Mouse (Mus musculus): ENCODE results near the gene Yrdc. TPM values are rescaled to one million over a fixed set of nuclear protein-coding genes. Genes with fewer than 3 reads are reported as not detected.

Gene Yrdc
- polyA plus RNA-seq, 1 experiment = 78.9 TPM

- no peak for TF ChIP-seq USF1 (IDR thresholded peaks at IDR 0.05; ENCODE audit: low read depth)
- TF ChIP-seq CTCF (IDR thresholded peaks at IDR 0.05; ENCODE audit: control insufficient read depth, insufficient read depth, insufficient read length) = no peak
- TF ChIP-seq MYOD1 (IDR thresholded peaks at IDR 0.05; ENCODE audit: control insufficient read depth, insufficient read length, low read depth) = no peak
- no peak for TF ChIP-seq MYOG (IDR thresholded peaks at IDR 0.05; ENCODE audit: control insufficient read depth, extremely low read depth, insufficient read length)
- no peak for TF ChIP-seq CEBPB (IDR thresholded peaks at IDR 0.05; ENCODE audit: low read depth)
- no peak for TF ChIP-seq FOSL1 (IDR thresholded peaks at IDR 0.05; ENCODE audit: insufficient read depth, low read length, poor library complexity, severe bottlenecking)
- no peak for TF ChIP-seq MAX (IDR thresholded peaks at IDR 0.05)
- Histone ChIP-seq H3K36me3 (ENCODE audit: control insufficient read depth, insufficient read depth) (peaks cover 34% of the 10 kb centered on the region), H3K27me3 (ENCODE audit: control insufficient read depth, insufficient read depth, insufficient read length) (no peaks in the 10 kb centered on the region), H3K79me3 (ENCODE audit: low read depth) (no peaks in the 10 kb centered on the region), H3K4me3 (ENCODE audit: insufficient read depth, poor library complexity, severe bottlenecking) (no peak overlapping the region), H3K79me2 (ENCODE audit: control insufficient read depth, insufficient read depth) (no peaks in the 10 kb centered on the region), H3ac (ENCODE audit: control insufficient read depth, insufficient read length, low read depth) (no peak overlapping the region)
Measured at GRCm38 (mm10) chr4:124838035-124838700, 12.3 kb upstream of the Yrdc start.

- no peaks in the 10 kb centered on the region for H3K79me3 ChIP-seq (ENCODE audit: low read depth)
- H3K4me3 ChIP-seq (ENCODE audit: insufficient read depth, poor library complexity, severe bottlenecking) = no peak overlapping the region
- H3K27me3 ChIP-seq (ENCODE audit: control insufficient read depth, insufficient read depth, insufficient read length) = no peaks in the 10 kb centered on the region
- H3K79me2 ChIP-seq (ENCODE audit: control insufficient read depth, insufficient read depth) = no peaks in the 10 kb centered on the region
- no peak for TF ChIP-seq MAX (IDR thresholded peaks at IDR 0.05)
- H3ac ChIP-seq (ENCODE audit: control insufficient read depth, insufficient read length, low read depth) = no peak overlapping the region
- H3K36me3 ChIP-seq (ENCODE audit: control insufficient read depth, insufficient read depth) = peaks cover 28% of the 10 kb centered on the region
Measured at GRCm38 (mm10) chr4:124840998-124841397, 9.5 kb upstream of the Yrdc start.

DNA sequence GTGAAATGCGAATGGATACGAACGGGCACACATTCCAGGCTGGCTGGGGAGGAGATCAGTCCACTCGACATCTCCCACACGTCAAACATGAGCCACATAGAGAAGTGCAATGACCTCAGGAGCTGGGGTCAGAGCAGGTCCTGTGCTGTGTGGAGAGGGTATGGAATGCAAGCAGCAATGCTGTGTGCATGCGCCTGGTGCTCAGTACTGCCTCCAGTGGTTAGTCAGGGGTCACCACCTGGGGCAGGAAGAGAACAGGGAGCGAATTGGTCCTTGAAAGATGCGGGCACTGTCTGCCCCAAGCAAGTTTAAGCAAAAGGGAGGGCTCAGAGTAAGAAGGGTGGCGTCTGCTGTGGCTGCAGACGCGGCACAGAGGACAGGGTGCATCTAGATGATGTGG is 7.0 kb upstream of the Yrdc start:
- Histone ChIP-seq H3K27me3 (ENCODE audit: control insufficient read depth, insufficient read depth, insufficient read length) (no peaks in the 10 kb centered on the region), H3K36me3 (ENCODE audit: control insufficient read depth, insufficient read depth) (peaks cover 19% of the 10 kb centered on the region), H3K79me2 (ENCODE audit: control insufficient read depth, insufficient read depth) (peaks cover 2% of the 10 kb centered on the region), H3K79me3 (ENCODE audit: low read depth) (no peaks in the 10 kb centered on the region), H3K4me3 (ENCODE audit: insufficient read depth, poor library complexity, severe bottlenecking) (no peak overlapping the region), H3ac (ENCODE audit: control insufficient read depth, insufficient read length, low read depth) (no peak overlapping the region)
- no peak for TF ChIP-seq MYOD1 (IDR thresholded peaks at IDR 0.05; ENCODE audit: control insufficient read depth, insufficient read length, low read depth)
- TF ChIP-seq CTCF (IDR thresholded peaks at IDR 0.05; ENCODE audit: control insufficient read depth, insufficient read depth, insufficient read length) = peak; percentile 58

DNA sequence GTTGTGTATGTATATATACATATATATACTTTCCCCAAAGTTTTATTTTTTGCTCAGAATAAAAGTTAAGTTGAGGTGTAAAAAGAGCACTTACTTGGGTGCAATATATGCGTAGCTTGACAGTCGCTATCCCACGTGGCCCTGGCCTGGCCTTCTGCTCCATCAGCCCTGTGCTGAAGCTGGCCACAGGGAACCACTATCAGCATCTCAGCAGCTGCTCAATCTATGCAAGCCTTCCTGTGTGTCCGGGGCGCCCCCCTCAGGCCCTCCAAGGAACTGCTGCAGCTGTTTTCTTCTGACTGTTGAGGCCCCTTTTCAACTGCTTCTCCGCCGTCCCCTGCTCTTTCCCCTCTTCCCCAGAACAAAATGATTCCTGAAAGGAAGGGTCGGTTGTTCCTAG is 2.9 kb upstream of the Yrdc start:
- H3ac ChIP-seq (ENCODE audit: control insufficient read depth, insufficient read length, low read depth) = no peak overlapping the region
- H3K79me2 ChIP-seq (ENCODE audit: control insufficient read depth, insufficient read depth) = peaks cover 36% of the 10 kb centered on the region
- no peak for TF ChIP-seq MYOG (IDR thresholded peaks at IDR 0.05; ENCODE audit: control insufficient read depth, extremely low read depth, insufficient read length)
- TF ChIP-seq USF1 (IDR thresholded peaks at IDR 0.05; ENCODE audit: low read depth) = no peak
- TF ChIP-seq CTCF (IDR thresholded peaks at IDR 0.05; ENCODE audit: control insufficient read depth, insufficient read depth, insufficient read length) = peak; percentile 87
- peak; percentile 4 for TF ChIP-seq MYOD1 (IDR thresholded peaks at IDR 0.05; ENCODE audit: control insufficient read depth, insufficient read length, low read depth)
- TF ChIP-seq MAX (IDR thresholded peaks at IDR 0.05) = peak; percentile 35
- TF ChIP-seq FOSL1 (IDR thresholded peaks at IDR 0.05; ENCODE audit: insufficient read depth, low read length, poor library complexity, severe bottlenecking) = no peak
- TF ChIP-seq CEBPB (IDR thresholded peaks at IDR 0.05; ENCODE audit: low read depth) = no peak
- H3K27me3 ChIP-seq (ENCODE audit: control insufficient read depth, insufficient read depth, insufficient read length) = no peaks in the 10 kb centered on the region
- peaks cover 11% of the 10 kb centered on the region for H3K36me3 ChIP-seq (ENCODE audit: control insufficient read depth, insufficient read depth)
- no peak overlapping the region for H3K4me3 ChIP-seq (ENCODE audit: insufficient read depth, poor library complexity, severe bottlenecking)
- H3K79me3 ChIP-seq (ENCODE audit: low read depth) = peaks cover 16% of the 10 kb centered on the region

- TF ChIP-seq MAX (IDR thresholded peaks at IDR 0.05) (no peak), CTCF (IDR thresholded peaks at IDR 0.05; ENCODE audit: control insufficient read depth, insufficient read depth, insufficient read length) (no peak), MYOD1 (IDR thresholded peaks at IDR 0.05; ENCODE audit: control insufficient read depth, insufficient read length, low read depth) (no peak), CEBPB (IDR thresholded peaks at IDR 0.05; ENCODE audit: low read depth) (no peak), USF1 (IDR thresholded peaks at IDR 0.05; ENCODE audit: low read depth) (no peak), MYOG (IDR thresholded peaks at IDR 0.05; ENCODE audit: control insufficient read depth, extremely low read depth, insufficient read length) (no peak), FOSL1 (IDR thresholded peaks at IDR 0.05; ENCODE audit: insufficient read depth, low read length, poor library complexity, severe bottlenecking) (no peak)
- peak overlapping the region; percentile 94 for H3ac ChIP-seq (ENCODE audit: control insufficient read depth, insufficient read length, low read depth)
- peaks cover 28% of the 10 kb centered on the region for H3K36me3 ChIP-seq (ENCODE audit: control insufficient read depth, insufficient read depth)
- peak overlapping the region; percentile 89 for H3K4me3 ChIP-seq (ENCODE audit: insufficient read depth, poor library complexity, severe bottlenecking)
- no peaks in the 10 kb centered on the region for H3K27me3 ChIP-seq (ENCODE audit: control insufficient read depth, insufficient read depth, insufficient read length)
- H3K79me3 ChIP-seq (ENCODE audit: low read depth) = peaks cover 38% of the 10 kb centered on the region
- peaks cover 58% of the 10 kb centered on the region for H3K79me2 ChIP-seq (ENCODE audit: control insufficient read depth, insufficient read depth)
Measured at GRCm38 (mm10) chr4:124849631-124850260, 733 bp upstream of the Yrdc start.
